Mouse (Mus musculus) liver, adult (tissue): Measurements from ENCODE around the gene Pole2.

ENCODE experiments used
- GATA4 ChIP-seq: IDR thresholded peaks from 2 replicates; pipeline ENCODE4 v1.6.1; 2014; ENCODE audit warnings: mild to moderate bottlenecking, low read length; ENCODE audit not compliant: insufficient replicate concordance

Pole2 gene

GRCm38 (mm10) chr12:69220613-69221277 is 7.2 kb downstream of the Pole2 start:
- TF ChIP-seq GATA4: no peak

GRCm38 (mm10) chr12:69216587-69216986 is 11.4 kb downstream of the Pole2 start:
- TF ChIP-seq GATA4: no peak

- no peak for TF ChIP-seq GATA4
Observed at GRCm38 (mm10) chr12:69215000-69215785, 12.8 kb downstream of the Pole2 start.

DNA sequence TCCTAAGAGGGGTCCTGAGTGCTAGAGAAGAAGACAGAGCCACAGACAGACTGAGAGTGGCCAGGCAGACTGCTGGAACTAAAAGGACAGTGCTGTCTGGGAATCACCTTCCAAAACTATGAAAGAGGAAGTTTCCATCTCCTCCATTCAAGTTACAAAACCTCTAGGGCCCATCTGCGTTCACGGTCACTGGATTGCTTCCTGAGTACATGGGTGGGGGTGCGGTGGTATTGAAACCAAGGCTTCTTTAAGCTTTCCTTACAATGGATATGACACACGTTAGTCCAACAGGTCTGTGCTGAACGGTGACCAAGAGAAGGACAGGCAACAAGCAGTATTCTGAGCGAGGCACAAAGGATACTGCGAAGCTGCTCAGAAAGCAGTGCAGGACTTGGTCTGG is 13.6 kb downstream of the Pole2 start:
- no peak for TF ChIP-seq GATA4

DNA sequence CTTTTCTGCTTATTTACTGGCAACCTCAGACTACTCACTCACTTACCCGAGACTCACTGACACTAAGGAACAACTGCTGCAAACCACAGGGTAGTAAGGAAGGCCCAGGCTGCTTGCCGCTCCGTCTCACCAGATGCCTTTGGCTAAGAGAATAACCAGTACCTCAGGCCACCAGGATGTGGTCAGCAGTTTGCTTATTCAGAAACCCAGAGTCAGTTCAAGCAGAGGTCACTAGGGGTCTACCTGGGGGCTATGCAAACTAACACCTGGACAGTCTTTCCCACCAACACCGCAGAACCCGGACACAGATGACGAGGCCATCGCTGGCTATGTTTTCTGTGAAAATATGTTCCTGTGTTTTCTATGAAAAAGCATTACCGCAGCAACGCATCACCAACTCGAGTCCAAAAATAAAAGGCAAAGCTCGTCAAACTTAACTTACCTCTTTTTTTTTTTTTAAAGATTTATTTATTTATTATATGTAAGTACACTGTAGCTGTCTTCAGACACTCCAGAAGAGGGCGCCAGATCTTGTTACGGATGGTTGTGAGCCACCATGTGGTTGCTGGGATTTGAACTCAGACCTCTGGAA is 14.7 kb downstream of the Pole2 start:
- TF ChIP-seq GATA4: no peak

- TF ChIP-seq GATA4: no peak
Observed at GRCm38 (mm10) chr12:69211057-69211456, 16.9 kb downstream of the Pole2 start.

- TF ChIP-seq GATA4: no peak
Observed at GRCm38 (mm10) chr12:69210056-69210979, 17.7 kb downstream of the Pole2 start.

DNA sequence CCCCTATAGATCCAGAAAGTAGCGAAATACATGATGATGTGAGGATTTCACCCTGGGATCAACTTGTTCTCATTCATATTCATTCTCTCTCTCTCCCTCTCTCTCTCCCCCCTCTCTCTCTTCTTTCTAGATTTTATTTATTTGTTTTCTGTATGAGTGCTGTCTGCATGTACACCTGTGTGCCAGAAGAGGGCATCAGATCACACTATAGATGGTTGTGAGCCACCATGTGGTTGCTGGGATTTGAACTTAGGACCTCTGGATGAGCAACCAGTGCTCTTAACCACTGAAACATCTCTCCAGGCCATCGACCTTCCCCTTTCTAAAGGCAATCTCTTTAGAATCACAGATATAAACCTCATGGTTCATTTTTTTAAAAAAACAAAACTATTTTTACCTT is 19.5 kb downstream of the Pole2 start:
- TF ChIP-seq GATA4: no peak

- TF ChIP-seq GATA4: no peak
Observed at GRCm38 (mm10) chr12:69207926-69208325, 20.1 kb downstream of the Pole2 start.

DNA sequence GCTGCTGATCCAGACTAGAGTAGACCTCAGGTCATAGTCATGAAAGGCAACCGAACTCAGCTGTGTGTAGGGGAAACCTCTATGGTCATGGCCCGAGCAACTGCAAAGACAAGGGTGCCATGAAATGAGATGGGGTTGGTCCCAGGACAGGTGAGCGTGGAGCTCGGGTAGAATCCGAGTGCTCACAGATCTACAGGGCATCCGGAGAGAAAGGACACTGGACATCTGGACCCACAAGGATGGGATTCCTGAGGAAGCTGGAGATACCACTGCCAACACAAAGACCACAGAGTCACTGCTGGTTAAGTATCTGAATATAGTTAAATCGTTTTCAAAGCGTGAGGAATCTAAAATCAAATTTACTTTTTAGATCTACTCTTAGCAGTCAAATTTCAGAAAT is 20.6 kb downstream of the Pole2 start:
- no peak for TF ChIP-seq GATA4

DNA sequence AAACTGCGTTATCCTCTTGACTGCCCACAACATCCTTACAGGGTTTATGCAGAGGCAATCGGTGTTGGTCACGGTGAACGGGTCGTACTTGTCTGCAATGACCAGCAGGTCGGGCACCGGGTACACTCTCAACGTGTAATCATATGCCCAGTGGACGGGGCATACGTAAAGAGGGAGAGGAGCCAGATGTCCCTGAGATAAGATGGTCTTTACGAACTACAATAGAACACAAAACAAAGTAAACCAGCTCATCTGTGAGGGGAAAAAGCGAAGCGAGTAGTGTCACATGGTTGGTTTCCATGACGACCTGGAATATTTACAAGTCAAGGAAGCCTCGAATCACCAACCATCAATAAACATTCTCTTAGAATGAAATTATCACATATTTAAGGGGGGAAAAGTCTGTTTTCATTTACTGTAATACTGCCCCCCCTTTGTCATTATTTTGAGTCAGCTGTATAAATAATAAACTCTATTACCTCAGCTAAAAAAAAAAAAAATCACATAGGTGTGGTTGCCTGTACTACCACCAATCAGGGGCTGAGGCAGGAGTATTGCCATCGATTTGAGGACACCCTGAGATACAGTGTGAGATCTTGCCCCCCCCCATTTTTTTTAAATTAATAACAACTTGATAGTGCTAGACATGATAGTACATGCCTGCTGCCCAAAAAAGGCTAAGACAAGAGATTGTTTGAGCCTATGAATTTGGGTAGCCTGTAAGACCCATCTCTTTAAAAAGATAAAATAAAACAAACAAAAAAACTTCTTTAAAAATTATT is 23.8 kb downstream of the Pole2 start, which contains the start of gene Gm49384:
Gene Gm49384, minus strand, starts transcription at position 216 of the 782 bp plus-strand sequence.
- no peak for TF ChIP-seq GATA4

DNA sequence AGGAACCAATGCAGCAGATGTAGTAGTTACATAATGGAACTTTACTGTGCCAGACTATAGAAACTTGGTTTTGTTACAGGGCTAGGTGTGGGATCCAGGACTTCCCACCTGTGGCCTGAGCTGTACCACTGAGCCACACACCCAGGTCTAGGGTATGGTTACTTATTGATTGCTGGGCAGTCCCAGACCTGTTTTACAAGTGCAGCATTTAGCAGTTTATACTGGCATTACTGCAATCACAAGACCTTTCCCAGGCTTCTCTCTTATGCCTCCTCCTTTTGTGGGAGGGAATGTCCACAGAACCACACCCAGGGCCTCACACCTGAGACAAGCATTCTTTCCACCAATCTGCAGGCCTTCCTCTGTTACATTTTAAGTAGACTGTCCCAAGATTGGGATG is 29.0 kb downstream of the Pole2 start:
- TF ChIP-seq GATA4: no peak

GRCm38 (mm10) chr12:69198164-69198535 is 29.8 kb downstream of the Pole2 start, which contains the start of gene Dnaaf2:
Gene Dnaaf2 (minus strand): TSS chr12:69198429.
- TF ChIP-seq GATA4: no peak
